Mouse (Mus musculus): Measurements from ENCODE around the gene Dolpp1.

DNA sequence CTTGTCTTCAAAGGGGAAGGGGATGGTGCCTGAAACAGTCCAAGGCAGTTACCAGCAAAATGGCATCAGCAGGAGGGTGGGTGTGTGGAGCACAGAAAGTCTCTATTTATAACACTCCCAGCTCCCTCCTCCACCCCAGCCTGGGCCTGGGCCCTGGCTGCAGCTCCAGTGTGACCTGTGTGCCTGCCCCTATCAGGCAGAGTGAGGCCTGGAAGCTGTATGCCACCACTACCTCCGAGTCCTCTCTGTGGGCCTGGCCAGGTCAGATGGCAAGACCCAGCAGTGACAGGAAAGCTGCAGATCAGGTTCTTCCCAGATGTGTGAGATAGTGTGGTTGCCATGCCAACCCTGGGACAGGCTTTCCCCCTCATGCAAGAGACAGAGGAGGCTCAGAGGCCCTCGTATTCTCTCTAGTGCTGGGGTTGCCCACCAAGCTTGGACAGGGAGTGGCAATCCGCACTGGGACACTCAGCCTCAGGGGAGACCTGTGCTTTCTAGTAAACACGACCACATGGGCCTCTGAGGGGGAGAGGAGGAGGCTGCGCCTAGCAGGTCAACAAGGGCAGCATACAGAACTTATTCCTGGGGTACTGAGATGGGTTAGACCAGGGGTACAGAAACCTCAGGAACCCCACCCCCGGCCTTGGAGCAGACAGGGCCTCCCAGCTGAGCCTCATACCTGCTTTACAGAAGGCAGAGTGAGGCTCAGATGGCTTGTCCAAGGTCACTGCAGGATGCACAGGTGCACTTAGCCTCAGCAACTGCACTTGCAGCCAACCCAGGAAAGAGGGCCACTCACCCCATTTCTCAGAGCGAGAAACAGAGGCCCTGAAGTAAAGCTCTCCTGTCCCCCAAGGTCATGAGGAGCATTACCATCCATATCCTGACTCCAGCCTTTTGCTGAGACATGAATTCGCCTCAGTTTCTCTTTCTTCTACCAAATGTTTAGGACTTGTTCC lies 34.2 kb upstream of the Dolpp1 start:
- no peak for TF ChIP-seq CTCF (IDR thresholded peaks at IDR 0.05; ENCODE audit: low read depth, low read length)
- no peak for TF ChIP-seq POLR2A (IDR thresholded peaks at IDR 0.05; ENCODE audit: borderline replicate concordance, low read depth, low read length)
